Mouse (Mus musculus) intestine, embryonic 14.5 days (tissue): ENCODE measurements around the gene Pik3r2. TPM values are rescaled to one million over a fixed set of nuclear protein-coding genes. Genes with fewer than 3 reads are reported as not detected.

ENCODE experiments used
- ATAC-seq: fragments of 200-750 bp; cut with Nextera tagmentation; replicated peaks from 2 replicates; pipeline ENCODE4 v1.8.0; 2017; ENCODE audit warnings: low read depth, moderate number of reproducible peaks, moderate TSS enrichment, moderate library complexity; ENCODE audit not compliant: low FRiP score, low TSS enrichment
- DNase-seq: peaks from one replicate; pipeline ENCODE4 v3.0.0-alpha.2; 2018; ENCODE audit warnings: low spot score
- H3K27ac ChIP-seq: fragments of 300-500 bp; sonication (generic); 2 replicates; pipeline ENCODE4 v1.5.1; 2014; ENCODE audit warnings: low read depth, mild to moderate bottlenecking, control low read depth
- H3K27me3 ChIP-seq: fragments of 300-500 bp; sonication (generic); replicated peaks from 2 replicates; pipeline ENCODE4 v1.6.1; 2014; ENCODE audit warnings: low read length, control low read depth; ENCODE audit not compliant: control insufficient read depth, insufficient read depth
- H3K36me3 ChIP-seq: fragments of 300-500 bp; sonication (generic); 2 replicates; pipeline ENCODE4 v1.6.1; 2014; ENCODE audit warnings: low read length, control low read depth; ENCODE audit not compliant: control insufficient read depth, insufficient read depth
- H3K4me1 ChIP-seq: fragments of 300-500 bp; sonication (generic); replicated peaks from 2 replicates; pipeline ENCODE4 v1.6.1; 2014; ENCODE audit warnings: low read length, control low read depth, mixed read lengths; ENCODE audit not compliant: control insufficient read depth, insufficient read depth
- H3K4me2 ChIP-seq: fragments of 300-500 bp; sonication (generic); 2 replicates; pipeline ENCODE4 v1.6.1; 2014; ENCODE audit warnings: low read length
- H3K4me3 ChIP-seq: fragments of 300-500 bp; sonication (generic); 2 replicates; pipeline ENCODE4 v1.5.1; 2014; ENCODE audit warnings: low read depth, low read length, control low read depth, mixed read lengths
- H3K9ac ChIP-seq: fragments of 300-500 bp; sonication (generic); 2 replicates; pipeline ENCODE4 v1.6.1; 2014; ENCODE audit warnings: mild to moderate bottlenecking, low read length
- H3K9me3 ChIP-seq: fragments of 300-500 bp; sonication (generic); 2 replicates; pipeline ENCODE4 v1.6.1; 2016; ENCODE audit warnings: low read length, control low read depth; ENCODE audit not compliant: control insufficient read depth
- WGBS: fragments of 180-500 bp; shearing (Covaris S2); extraction: QIAGEN DNeasy Blood & Tissue Kit; methylation state at CpG from one replicate; pipeline ENCODE4 v1.1.7; 2014; 5-methylcytosine and 5-hydroxymethylcytosine counted together
- polyA plus RNA-seq: library from polyadenylated mRNA; unstranded; fragments of >200 nt; fragmentation: Nextera tagmentation; extraction: Ambion mirVana; gene quantifications from 2 replicates; pipeline ENCODE4 v1.2.1, GENCODE M21; 2014

The Pik3r2 gene
- polyA plus RNA-seq, 1 experiment from 2014 or later = 47.3 TPM

- ATAC-seq (no peak), DNase-seq (no peak)
- no peak overlapping the region for H3K27ac ChIP-seq
- no peaks in the 10 kb centered on the region for H3K9me3 ChIP-seq
- peaks cover 27% of the 10 kb centered on the region for H3K4me1 ChIP-seq
- no peak overlapping the region; the same call in 1 of the 2 replicates for H3K9ac ChIP-seq
- WGBS = 83% methylated on average over 5 of the region's 5 CpGs
- H3K27me3 ChIP-seq = no peaks in the 10 kb centered on the region
- H3K4me3 ChIP-seq = no peak overlapping the region
- H3K36me3 ChIP-seq = peaks cover 56% of the 10 kb centered on the region
- H3K4me2 ChIP-seq = no peak overlapping the region
Observed at GRCm38 (mm10) chr8:70773410-70773809, 3.1 kb downstream of the Pik3r2 start.

DNA sequence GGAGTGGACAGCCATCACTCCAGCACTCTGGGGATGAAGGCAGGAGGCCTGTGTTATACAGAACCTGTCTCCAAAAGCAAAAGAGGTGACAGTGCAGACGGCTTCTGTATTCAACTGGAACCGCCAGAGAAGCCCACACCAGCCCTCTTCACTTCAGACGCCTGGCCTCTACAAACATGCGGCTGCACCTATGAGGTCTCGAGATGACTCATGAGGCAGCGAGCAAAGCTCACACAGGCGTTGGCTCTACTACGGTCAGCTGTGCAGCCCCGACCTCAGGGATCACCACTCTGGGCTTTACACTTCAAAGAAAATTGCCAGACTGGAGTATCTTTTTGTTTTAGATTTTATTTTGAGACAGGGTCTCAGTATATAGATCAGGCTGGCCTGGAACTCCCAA, 3.6 kb downstream of the Pik3r2 start:
- 73% methylated on average over 9 of the region's 9 CpGs for WGBS
- H3K9ac ChIP-seq = no peak overlapping the region
- no peak overlapping the region for H3K4me2 ChIP-seq

GRCm38 (mm10) chr8:70772075-70772474, 4.4 kb downstream of the Pik3r2 start:
- Histone ChIP-seq H3K27me3 (no peaks in the 10 kb centered on the region), H3K4me3 (no peak overlapping the region), H3K27ac (no peak overlapping the region), H3K4me2 (no peak overlapping the region), H3K36me3 (peaks cover 65% of the 10 kb centered on the region), H3K9ac (no peak overlapping the region), H3K4me1 (peaks cover 22% of the 10 kb centered on the region), H3K9me3 (no peaks in the 10 kb centered on the region)
- ATAC-seq (no peak), DNase-seq (no peak)
- WGBS = 92% methylated on average over 13 of the region's 13 CpGs

More for the DNA sequence above, 3.6 kb downstream of the Pik3r2 start:
- Histone ChIP-seq H3K27me3 (no peaks in the 10 kb centered on the region), H3K4me1 (peaks cover 26% of the 10 kb centered on the region), H3K9me3 (no peaks in the 10 kb centered on the region), H3K36me3 (peaks cover 62% of the 10 kb centered on the region), H3K4me3 (no peak overlapping the region), H3K27ac (no peak overlapping the region)
- DNase-seq (no peak), ATAC-seq (no peak)

DNA sequence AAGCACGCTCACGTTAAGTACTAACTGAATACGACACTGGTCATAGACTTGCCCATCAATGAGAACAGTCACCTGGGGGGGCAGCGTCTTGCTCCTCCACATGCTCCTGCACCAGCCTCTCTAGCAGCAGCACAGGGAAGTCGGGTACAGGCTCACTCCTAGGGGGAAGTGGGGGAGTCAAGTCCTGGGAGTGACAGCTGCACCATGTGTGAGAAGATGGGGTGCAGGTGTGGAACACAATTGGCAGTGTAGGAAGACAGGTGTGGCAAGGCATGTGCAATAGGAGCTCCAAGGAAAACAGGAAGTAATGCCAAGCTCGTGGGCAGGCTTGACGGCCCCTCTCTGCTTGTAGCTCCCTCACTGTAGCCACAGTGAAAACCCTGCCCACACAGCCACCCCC, 5.3 kb downstream of the Pik3r2 start:
- WGBS = 85% methylated on average over 7 of the region's 7 CpGs
- Histone ChIP-seq H3K9me3 (no peaks in the 10 kb centered on the region), H3K36me3 (peaks cover 65% of the 10 kb centered on the region), H3K4me1 (peaks cover 28% of the 10 kb centered on the region), H3K27ac (no peak overlapping the region), H3K4me2 (no peak overlapping the region), H3K9ac (no peak overlapping the region), H3K4me3 (no peak overlapping the region), H3K27me3 (no peaks in the 10 kb centered on the region)
- no peak for DNase-seq
- ATAC-seq = no peak

GRCm38 (mm10) chr8:70770748-70771147, 5.8 kb downstream of the Pik3r2 start:
- peaks cover 29% of the 10 kb centered on the region for H3K4me1 ChIP-seq
- ATAC-seq = no peak
- WGBS = 92% methylated on average over 13 of the region's 13 CpGs

GRCm38 (mm10) chr8:70769858-70770257, 6.7 kb downstream of the Pik3r2 start:
- no peak overlapping the region for H3K27ac ChIP-seq
- no peak overlapping the region for H3K9ac ChIP-seq
- H3K4me1 ChIP-seq = peaks cover 28% of the 10 kb centered on the region
- WGBS = 66% methylated on average over 12 of the region's 12 CpGs
- no peak overlapping the region for H3K4me3 ChIP-seq
- no peaks in the 10 kb centered on the region for H3K27me3 ChIP-seq
- no peak overlapping the region for H3K4me2 ChIP-seq
- peaks cover 63% of the 10 kb centered on the region for H3K36me3 ChIP-seq
- H3K9me3 ChIP-seq = no peaks in the 10 kb centered on the region
- DNase-seq (no peak), ATAC-seq (no peak)

More at GRCm38 (mm10) chr8:70770748-70771147, 5.8 kb downstream of the Pik3r2 start:
- H3K36me3 ChIP-seq = peaks cover 65% of the 10 kb centered on the region
- no peak overlapping the region for H3K4me2 ChIP-seq
- H3K9ac ChIP-seq = no peak overlapping the region
- no peaks in the 10 kb centered on the region for H3K27me3 ChIP-seq
- no peak overlapping the region for H3K27ac ChIP-seq
- no peak overlapping the region for H3K4me3 ChIP-seq
- no peaks in the 10 kb centered on the region for H3K9me3 ChIP-seq
- no peak for DNase-seq

DNA sequence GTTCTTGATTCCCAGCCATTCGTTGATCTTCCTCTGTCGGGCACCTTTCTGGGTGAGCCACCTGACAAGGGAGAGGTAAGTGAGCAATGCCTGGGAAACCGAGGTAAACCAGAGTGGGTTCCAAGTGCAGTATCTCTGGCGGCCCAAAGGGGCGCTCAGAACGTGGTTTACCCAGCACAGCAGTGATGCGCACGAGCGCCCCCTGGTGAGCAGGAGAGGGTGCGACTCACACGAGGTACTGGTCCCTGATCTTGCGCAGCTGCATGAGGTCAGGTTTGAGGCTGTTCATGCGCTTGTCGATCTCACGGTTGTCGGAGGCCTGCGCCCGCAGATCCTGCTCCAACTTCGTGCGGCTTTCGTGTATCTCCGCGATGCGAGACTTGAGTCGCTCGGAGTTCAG, 7.2 kb downstream of the Pik3r2 start:
- H3K9ac ChIP-seq = no peak overlapping the region
- no peak overlapping the region for H3K27ac ChIP-seq
- no peaks in the 10 kb centered on the region for H3K9me3 ChIP-seq
- no peaks in the 10 kb centered on the region for H3K27me3 ChIP-seq
- H3K36me3 ChIP-seq = peaks cover 58% of the 10 kb centered on the region
- H3K4me1 ChIP-seq = peaks cover 28% of the 10 kb centered on the region
- DNase-seq (peak; percentile 97), ATAC-seq (peak; percentile 41)
- no peak overlapping the region for H3K4me2 ChIP-seq
- WGBS = 9% methylated on average over 26 of the region's 26 CpGs
- H3K4me3 ChIP-seq = no peak overlapping the region

GRCm38 (mm10) chr8:70768956-70769355, 7.6 kb downstream of the Pik3r2 start:
- Histone ChIP-seq H3K4me3 (no peak overlapping the region), H3K9ac (no peak overlapping the region), H3K4me1 (peaks cover 24% of the 10 kb centered on the region), H3K36me3 (peaks cover 57% of the 10 kb centered on the region), H3K4me2 (no peak overlapping the region), H3K27ac (no peak overlapping the region), H3K27me3 (no peaks in the 10 kb centered on the region), H3K9me3 (no peaks in the 10 kb centered on the region)
- no peak for DNase-seq
- WGBS = 85% methylated on average over 16 of the region's 16 CpGs
- ATAC-seq = no peak

DNA sequence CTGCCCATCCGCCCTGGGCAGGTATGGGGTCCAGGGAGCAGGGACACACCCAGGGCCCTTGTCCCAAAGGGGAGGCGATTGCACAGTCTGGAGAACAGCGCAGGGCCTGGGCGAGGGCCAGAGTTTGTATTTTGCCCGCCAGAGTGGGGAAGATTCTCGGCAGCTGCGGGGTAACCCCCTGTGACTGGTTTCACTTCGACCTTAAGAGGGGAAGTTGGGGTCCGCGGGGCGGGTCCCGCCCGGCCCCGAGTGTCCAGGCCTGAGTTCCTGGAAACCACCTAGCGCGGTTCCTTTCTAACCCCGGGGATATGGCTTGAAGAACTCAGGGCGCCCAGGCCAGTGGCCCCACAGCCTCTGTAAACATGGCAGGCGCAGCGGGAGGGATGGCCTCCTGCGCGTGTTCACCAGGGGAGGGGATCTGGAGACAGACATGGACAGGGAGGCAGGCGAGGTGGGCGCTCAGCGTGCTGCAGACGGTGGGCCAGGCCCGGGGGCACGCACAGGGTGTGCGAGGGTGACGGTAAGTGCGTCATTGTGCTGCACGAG, 8.2 kb downstream of the Pik3r2 start:
- Histone ChIP-seq H3K9me3 (no peaks in the 10 kb centered on the region), H3K27ac (no peak overlapping the region), H3K4me1 (peaks cover 17% of the 10 kb centered on the region), H3K27me3 (no peaks in the 10 kb centered on the region), H3K9ac (no peak overlapping the region), H3K36me3 (peaks cover 52% of the 10 kb centered on the region), H3K4me3 (no peak overlapping the region), H3K4me2 (no peak overlapping the region)
- no peak for DNase-seq
- WGBS = 93% methylated on average over 32 of the region's 32 CpGs
- no peak for ATAC-seq
